Mouse (Mus musculus) stomach, embryonic 16.5 days (tissue): ENCODE results near the gene Rgs16. TPM values are rescaled to one million over a fixed set of nuclear protein-coding genes. Genes with fewer than 3 reads are reported as not detected.

Source experiments
- ATAC-seq: fragments of 200-750 bp; cut with Nextera tagmentation; 2 replicates; pipeline ENCODE4 v1.8.0; 2017; ENCODE audit warnings: moderate number of reproducible peaks, moderate TSS enrichment; ENCODE audit not compliant: insufficient read depth, low FRiP score
- H3K27ac ChIP-seq: fragments of 300-500 bp; sonication (generic); 2 replicates; pipeline ENCODE4 v1.5.1; 2014; ENCODE audit warnings: low read length
- H3K27me3 ChIP-seq: fragments of 300-500 bp; sonication (generic); 2 replicates; pipeline ENCODE4 v1.6.1; 2014; ENCODE audit warnings: low read length, control low read depth, mixed read lengths; ENCODE audit not compliant: control insufficient read depth, insufficient read depth
- H3K36me3 ChIP-seq: fragments of 300-500 bp; sonication (generic); 2 replicates; pipeline ENCODE4 v1.6.1; 2014; ENCODE audit warnings: low read length; ENCODE audit not compliant: control insufficient read depth, insufficient read depth
- H3K4me1 ChIP-seq: fragments of 300-500 bp; sonication (generic); 2 replicates; pipeline ENCODE4 v1.6.1; 2014; ENCODE audit warnings: low read length, control low read depth, mixed read lengths; ENCODE audit not compliant: control insufficient read depth, insufficient read depth
- H3K4me2 ChIP-seq: fragments of 300-500 bp; sonication (generic); 2 replicates; pipeline ENCODE4 v1.6.1; 2014; ENCODE audit warnings: low read depth, low read length, mixed read lengths
- H3K4me3 ChIP-seq: fragments of 300-500 bp; sonication (generic); replicated peaks from 2 replicates; pipeline ENCODE4 v1.5.1; 2014; ENCODE audit warnings: mild to moderate bottlenecking, low read length
- H3K9ac ChIP-seq: fragments of 300-500 bp; sonication (generic); 2 replicates; pipeline ENCODE4 v1.6.1; 2014; ENCODE audit warnings: low read length
- H3K9me3 ChIP-seq: fragments of 300-500 bp; sonication (generic); replicated peaks from 2 replicates; pipeline ENCODE4 v1.6.1; 2016; ENCODE audit warnings: low read length, control low read depth; ENCODE audit not compliant: control insufficient read depth
- WGBS: fragments of 180-500 bp; shearing (Covaris S2); extraction: QIAGEN DNeasy Blood & Tissue Kit; methylation state at CpG from one replicate; pipeline ENCODE4 v1.1.7; 2014; 5-methylcytosine and 5-hydroxymethylcytosine counted together
- polyA plus RNA-seq: library from polyadenylated mRNA; unstranded; fragments of >200 nt; fragmentation: Nextera tagmentation; extraction: Ambion mirVana; gene quantifications from 2 replicates; pipeline ENCODE4 v1.2.1, GENCODE M21; 2015

The Rgs16 gene
- polyA plus RNA-seq, 1 experiment from 2014 or later: 5.0 TPM

GRCm38 (mm10) chr1:153711544-153712262, 28.4 kb upstream of the Rgs16 start:
- 46% methylated on average over 3 of the region's 3 CpGs for WGBS
- no peak overlapping the region for H3K4me3 ChIP-seq
- peak; percentile 79 for ATAC-seq
- no peak overlapping the region for H3K9ac ChIP-seq
- H3K4me2 ChIP-seq: no peak overlapping the region
- H3K27ac ChIP-seq: peak overlapping the region; percentile 44
- H3K4me1 ChIP-seq: peaks cover 6% of the 10 kb centered on the region; the same call in 1 of the 2 replicates
- no peaks in the 10 kb centered on the region for H3K9me3 ChIP-seq
- H3K36me3 ChIP-seq: no peaks in the 10 kb centered on the region
- no peaks in the 10 kb centered on the region for H3K27me3 ChIP-seq

DNA sequence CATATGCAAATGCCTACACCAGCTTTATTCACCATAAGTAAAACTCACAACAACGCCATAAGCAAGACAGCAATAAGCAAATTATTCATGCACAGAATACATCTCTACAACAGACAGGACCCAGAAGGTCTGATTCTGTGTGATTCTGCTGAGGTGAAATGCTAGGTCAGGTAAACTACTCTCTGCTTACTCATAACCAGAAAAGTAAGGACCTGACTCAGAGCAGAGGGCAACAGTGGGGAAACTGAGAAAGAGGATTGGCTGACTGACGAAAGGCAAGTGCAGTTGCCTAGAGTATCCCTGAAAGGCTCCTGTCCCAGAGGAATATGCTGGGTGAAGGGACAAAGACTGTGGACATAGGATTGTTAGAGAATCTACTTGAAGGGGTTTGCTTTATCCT, 27.5 kb upstream of the Rgs16 start:
- no peak for ATAC-seq
- Histone ChIP-seq H3K4me3 (no peak overlapping the region), H3K9me3 (no peaks in the 10 kb centered on the region), H3K4me1 (peaks cover 6% of the 10 kb centered on the region; the same call in 1 of the 2 replicates), H3K27me3 (no peaks in the 10 kb centered on the region), H3K36me3 (no peaks in the 10 kb centered on the region), H3K9ac (no peak overlapping the region), H3K27ac (no peak overlapping the region), H3K4me2 (no peak overlapping the region)
- WGBS: 88% methylated on average over 2 of the region's 2 CpGs

GRCm38 (mm10) chr1:153717990-153718389, 22.2 kb upstream of the Rgs16 start:
- ATAC-seq: no peak
- Histone ChIP-seq H3K4me2 (no peak overlapping the region), H3K4me1 (no peaks in the 10 kb centered on the region), H3K27me3 (no peaks in the 10 kb centered on the region), H3K27ac (no peak overlapping the region), H3K9me3 (no peaks in the 10 kb centered on the region), H3K9ac (no peak overlapping the region), H3K36me3 (no peaks in the 10 kb centered on the region), H3K4me3 (no peak overlapping the region)
- 75% methylated on average over 1 of the region's 1 CpGs for WGBS

DNA sequence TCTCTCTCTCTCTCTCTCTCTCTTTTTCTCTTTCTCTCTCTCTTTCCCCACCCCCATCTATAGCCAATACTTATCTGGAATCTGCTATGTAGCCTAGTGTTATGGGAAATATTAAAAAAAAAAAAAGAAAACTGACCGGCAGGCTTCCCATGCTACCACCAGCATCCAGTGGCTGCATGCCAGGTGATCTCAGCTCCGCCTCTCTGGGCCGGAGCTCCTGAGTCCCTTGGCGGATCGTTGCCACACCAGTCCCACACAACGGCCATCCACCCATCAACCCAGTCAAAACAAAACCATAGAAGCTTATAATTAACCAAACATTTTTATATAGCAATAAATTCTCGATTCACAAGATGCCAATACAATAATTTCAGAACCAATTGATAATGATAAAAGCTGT, 19.2 kb upstream of the Rgs16 start:
- WGBS: 77% methylated on average over 7 of the region's 7 CpGs
- no peak for ATAC-seq
- H3K27me3 ChIP-seq: no peaks in the 10 kb centered on the region

DNA sequence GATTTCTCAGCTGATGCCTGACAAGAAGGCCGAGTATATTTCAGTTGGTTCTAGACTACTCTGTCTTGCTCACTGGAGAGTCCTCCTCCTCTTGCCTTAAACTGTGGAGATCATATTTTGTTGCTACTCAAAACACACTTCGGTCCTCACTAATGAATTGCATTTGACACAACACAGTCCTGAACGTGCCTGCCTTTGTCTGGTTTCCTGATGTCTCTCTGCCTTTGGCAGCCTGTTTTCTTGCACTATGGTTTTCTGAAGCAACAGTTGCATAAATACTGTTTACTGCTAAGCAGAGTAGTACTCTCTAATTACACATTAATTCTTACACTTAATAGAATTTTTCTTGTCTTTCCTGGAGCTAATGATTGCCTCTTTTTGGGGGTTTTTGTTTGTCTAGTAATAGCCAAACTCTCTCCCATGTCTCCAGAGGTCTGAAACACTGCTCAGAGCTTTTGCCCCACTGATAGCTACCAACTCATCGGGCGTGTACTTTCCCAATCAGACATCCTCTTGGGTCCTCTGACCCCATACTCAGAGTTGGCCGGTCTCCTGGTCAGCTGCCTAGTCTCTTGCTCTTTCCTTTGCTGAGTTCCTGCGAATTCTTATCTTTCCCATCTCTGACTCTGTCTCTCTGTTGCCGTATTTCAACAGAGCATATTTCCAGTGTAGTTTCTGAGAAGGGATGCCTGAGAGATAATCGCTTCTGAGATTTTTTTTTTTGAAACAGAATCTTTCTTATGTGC, 18.4 kb upstream of the Rgs16 start:
- WGBS: 82% methylated on average over 9 of the region's 9 CpGs
- H3K9ac ChIP-seq: no peak overlapping the region

More for the DNA sequence above, 19.2 kb upstream of the Rgs16 start:
- Histone ChIP-seq H3K4me3 (no peak overlapping the region), H3K36me3 (no peaks in the 10 kb centered on the region), H3K4me1 (no peaks in the 10 kb centered on the region), H3K27ac (no peak overlapping the region), H3K4me2 (no peak overlapping the region), H3K9me3 (no peaks in the 10 kb centered on the region), H3K9ac (no peak overlapping the region)

DNA sequence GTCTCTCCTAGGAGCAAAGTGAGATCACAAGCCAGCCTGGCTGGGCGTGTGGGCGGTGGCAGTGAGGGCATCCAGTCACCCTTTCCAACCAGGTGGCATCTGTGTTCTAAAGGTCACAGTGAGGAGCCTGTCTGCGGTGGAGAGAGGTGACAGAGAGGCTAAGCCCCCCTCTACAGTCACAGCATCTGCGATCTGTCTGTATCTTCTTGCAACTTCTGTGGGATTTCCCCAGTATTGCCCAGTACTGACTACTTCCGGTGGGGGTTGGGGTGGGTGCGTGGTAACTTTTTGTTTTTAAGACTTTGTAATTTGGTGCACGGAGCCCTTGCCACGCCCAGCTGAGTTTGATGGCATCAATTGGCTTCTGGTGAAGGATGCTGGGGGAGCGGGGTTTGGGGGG, 16.7 kb upstream of the Rgs16 start:
- WGBS: 76% methylated on average over 9 of the region's 9 CpGs
- Histone ChIP-seq H3K4me2 (no peak overlapping the region), H3K36me3 (no peaks in the 10 kb centered on the region), H3K27me3 (no peaks in the 10 kb centered on the region), H3K9me3 (no peaks in the 10 kb centered on the region), H3K4me3 (no peak overlapping the region), H3K9ac (no peak overlapping the region), H3K27ac (no peak overlapping the region), H3K4me1 (no peaks in the 10 kb centered on the region)
- no peak for ATAC-seq

More for the DNA sequence above, 18.4 kb upstream of the Rgs16 start:
- Histone ChIP-seq H3K9me3 (no peaks in the 10 kb centered on the region), H3K27ac (no peak overlapping the region), H3K4me2 (no peak overlapping the region), H3K4me3 (no peak overlapping the region), H3K4me1 (no peaks in the 10 kb centered on the region), H3K36me3 (no peaks in the 10 kb centered on the region), H3K27me3 (no peaks in the 10 kb centered on the region)
- no peak for ATAC-seq

DNA sequence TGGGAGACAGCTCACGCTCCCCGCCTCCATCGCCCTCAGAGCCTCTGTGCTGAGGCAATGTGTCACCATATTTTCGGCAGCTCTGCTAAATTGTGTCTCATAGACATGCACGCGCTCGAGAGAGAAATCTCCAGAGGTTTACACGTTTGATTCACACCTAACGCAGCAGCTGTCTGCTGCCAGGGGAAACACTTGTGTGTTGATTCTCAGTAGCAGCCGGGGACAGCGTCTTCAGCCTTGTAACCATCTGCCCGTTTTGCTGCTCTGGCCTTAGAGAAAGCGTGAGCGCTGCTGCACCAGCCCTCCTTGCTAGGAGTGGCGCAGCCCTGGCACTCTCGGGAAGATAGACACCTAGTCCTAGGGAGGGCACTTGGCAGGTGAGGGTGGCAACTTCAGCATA, 13.5 kb upstream of the Rgs16 start:
- no peak overlapping the region for H3K9ac ChIP-seq
- 82% methylated on average over 16 of the region's 16 CpGs for WGBS
- no peak overlapping the region for H3K27ac ChIP-seq
- no peak overlapping the region for H3K4me2 ChIP-seq
- no peaks in the 10 kb centered on the region for H3K4me1 ChIP-seq
- no peaks in the 10 kb centered on the region for H3K27me3 ChIP-seq
- ATAC-seq: no peak
- no peaks in the 10 kb centered on the region for H3K9me3 ChIP-seq
- no peak overlapping the region for H3K4me3 ChIP-seq
- no peaks in the 10 kb centered on the region for H3K36me3 ChIP-seq

DNA sequence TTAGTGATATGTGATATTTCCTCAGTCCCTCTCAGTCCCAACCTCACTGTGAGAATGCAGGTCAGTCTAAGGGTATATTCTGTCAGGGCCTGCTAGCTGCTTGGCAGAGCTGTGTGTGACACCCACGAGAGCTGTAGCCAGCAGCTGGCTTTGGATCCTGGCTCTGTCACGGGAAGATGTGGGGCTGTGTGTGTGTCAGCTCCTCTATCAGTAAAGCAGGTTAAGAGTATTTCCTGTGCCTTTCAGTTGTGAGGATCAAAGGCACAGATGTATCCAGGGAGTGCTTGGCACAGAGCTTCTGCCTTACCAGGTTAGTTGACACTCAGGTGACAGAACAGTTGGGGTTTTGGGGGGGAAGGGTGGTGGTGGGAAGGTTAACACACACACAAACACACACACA, 10.3 kb upstream of the Rgs16 start:
- no peak overlapping the region for H3K27ac ChIP-seq
- no peak for ATAC-seq
- H3K4me1 ChIP-seq: peaks cover 8% of the 10 kb centered on the region; the same call in 1 of the 2 replicates
- H3K27me3 ChIP-seq: no peaks in the 10 kb centered on the region
- no peak overlapping the region for H3K4me2 ChIP-seq
- H3K4me3 ChIP-seq: no peak overlapping the region
- WGBS: 50% methylated on average over 2 of the region's 2 CpGs
- H3K9me3 ChIP-seq: no peaks in the 10 kb centered on the region
- H3K36me3 ChIP-seq: no peaks in the 10 kb centered on the region
- H3K9ac ChIP-seq: no peak overlapping the region

- Histone ChIP-seq H3K27ac (no peak overlapping the region), H3K4me1 (peaks cover 8% of the 10 kb centered on the region; the same call in 1 of the 2 replicates), H3K9ac (no peak overlapping the region), H3K27me3 (no peaks in the 10 kb centered on the region), H3K4me2 (no peak overlapping the region), H3K4me3 (no peak overlapping the region), H3K9me3 (no peaks in the 10 kb centered on the region), H3K36me3 (no peaks in the 10 kb centered on the region)
- no peak for ATAC-seq
- WGBS: 44% methylated on average over 3 of the region's 3 CpGs
These were observed 9.5 kb upstream of the Rgs16 start for GRCm38 (mm10) chr1:153730671-153731070.
